Mouse (Mus musculus): ENCODE measurements around the gene Hsf2bp. TPM values are rescaled to one million over a fixed set of nuclear protein-coding genes. Genes with fewer than 3 reads are reported as not detected.

Gene Hsf2bp
- total and polyA plus RNA-seq, 3 experiments: 0.34 to 1.0 (median 0.75) TPM

DNA sequence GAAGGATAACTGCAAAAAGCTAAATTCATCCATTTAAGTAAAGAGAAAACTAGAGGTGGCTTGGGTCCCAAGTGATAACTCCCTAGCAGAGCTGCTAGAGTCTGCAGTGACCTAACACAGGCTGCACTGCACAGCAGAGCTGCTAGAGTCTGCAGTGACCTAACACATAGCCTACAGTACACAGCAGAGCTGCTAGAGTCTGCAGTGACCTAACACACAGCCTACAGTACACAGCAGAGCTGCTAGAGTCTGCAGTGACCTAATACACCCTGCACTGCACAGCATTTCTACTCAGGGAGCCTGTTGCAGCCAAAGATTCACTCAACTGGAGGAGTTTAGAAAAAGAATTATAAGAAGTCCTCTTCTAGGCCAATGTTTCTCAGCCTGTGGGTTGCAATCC is 22.5 kb downstream of the Hsf2bp start:
- no peaks in the 10 kb centered on the region for H3K36me3 ChIP-seq (replicated peaks in 1 of 2; ENCODE audit: control insufficient read depth in 1 of 2, insufficient read depth in 1 of 2, low read length in 1 of 2)
- in situ Hi-C loops (cut with MboI; ENCODE audit: low pct_ligation_motif_present, low pct_unique_long_range_greater_than_20kb, low sequenced_read_pairs) (no loop called here), dilution Hi-C loops (cut with MboI; ENCODE audit: extremely low pct_ligation_motif_present, extremely low pct_unique_long_range_greater_than_20kb, low sequenced_read_pairs) (no loop called here)
- no peak overlapping the region for H3K27ac ChIP-seq (ENCODE audit: insufficient read depth, low read depth)
- no peak overlapping the region for H3K4me3 ChIP-seq (replicated peaks in 1 of 3; ENCODE audit: low read depth in 2 of 3, low read length in 2 of 3, poor library complexity in 1 of 3)
- peaks cover 3 to 30% of the 10 kb centered on the region in 2 experiments; a peak in 3 of 4 replicates for H3K4me1 ChIP-seq (ENCODE audit: control insufficient read depth in 1 of 2, insufficient read depth in 2 of 2)
- no peak for TF ChIP-seq USF2 (conservative IDR thresholded peaks at IDR 0.05; ENCODE audit: low read depth, low read length)
- TF ChIP-seq TCF12 (IDR thresholded peaks at IDR 0.05; ENCODE audit: low read depth, low read length): no peak
- no peak for TF ChIP-seq CTCF (conservative IDR thresholded peaks at IDR 0.05 in 1 of 2, IDR thresholded peaks at IDR 0.05 in 1 of 2; ENCODE audit: low read depth in 2 of 2, low read length in 2 of 2)
- no peak for DNase-seq (ENCODE audit: extremely low read depth)
- no peaks in the 10 kb centered on the region for H3K27me3 ChIP-seq (replicated peaks)
- no peak overlapping the region for H3K9ac ChIP-seq (ENCODE audit: insufficient read depth, low read depth)
- no peaks in the 10 kb centered on the region for H3K79me2 ChIP-seq (replicated peaks; ENCODE audit: control insufficient read depth, extremely low read depth, insufficient read depth, poor library complexity, severe bottlenecking)
- peaks cover 2% of the 10 kb centered on the region for H3K9me3 ChIP-seq (replicated peaks; ENCODE audit: low read length)
- H3K4me2 ChIP-seq (ENCODE audit: insufficient read depth, low read depth, poor library complexity, severe bottlenecking): no peak overlapping the region

DNA sequence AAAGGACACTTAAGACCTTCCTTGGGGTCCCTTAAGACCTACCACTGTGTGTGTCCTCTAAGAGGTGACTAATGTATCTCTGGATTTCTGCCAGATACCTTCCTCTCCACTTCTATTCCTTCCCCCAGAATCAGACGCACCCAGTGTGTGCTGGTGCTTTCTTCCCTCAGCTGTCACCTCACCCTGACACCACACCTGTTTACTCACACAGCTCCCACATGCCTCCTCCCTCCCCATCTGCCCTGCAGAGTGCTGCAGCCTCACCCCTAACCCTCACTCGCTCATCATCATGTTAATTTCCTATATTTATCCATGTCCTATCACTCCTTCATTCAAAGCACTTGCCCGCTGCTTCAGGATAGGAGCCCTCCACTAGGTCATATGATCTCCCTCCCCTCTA is 23.9 kb downstream of the Hsf2bp start:
- Histone ChIP-seq H3K27ac (ENCODE audit: insufficient read depth, low read depth) (no peak overlapping the region), H3K4me3 (replicated peaks in 1 of 3; ENCODE audit: low read depth in 2 of 3, low read length in 2 of 3, poor library complexity in 1 of 3) (no peak overlapping the region), H3K4me1 (ENCODE audit: control insufficient read depth in 1 of 2, insufficient read depth in 2 of 2) (peaks cover 3 to 33% of the 10 kb centered on the region in 2 experiments; a peak in 3 of 4 replicates), H3K4me2 (ENCODE audit: insufficient read depth, low read depth, poor library complexity, severe bottlenecking) (no peak overlapping the region), H3K79me2 (replicated peaks; ENCODE audit: control insufficient read depth, extremely low read depth, insufficient read depth, poor library complexity, severe bottlenecking) (no peaks in the 10 kb centered on the region), H3K36me3 (replicated peaks in 1 of 2; ENCODE audit: control insufficient read depth in 1 of 2, insufficient read depth in 1 of 2, low read length in 1 of 2) (no peaks in the 10 kb centered on the region), H3K9me3 (replicated peaks; ENCODE audit: low read length) (peaks cover 2% of the 10 kb centered on the region), H3K9ac (ENCODE audit: insufficient read depth, low read depth) (no peak overlapping the region), H3K27me3 (replicated peaks) (no peaks in the 10 kb centered on the region)
- dilution Hi-C loops (cut with MboI; ENCODE audit: extremely low pct_ligation_motif_present, extremely low pct_unique_long_range_greater_than_20kb, low sequenced_read_pairs): no loop called here
- no peak for TF ChIP-seq GABPA (IDR thresholded peaks at IDR 0.05; ENCODE audit: insufficient replicate concordance, low read depth, low read length)
- TF ChIP-seq ELF1 (IDR thresholded peaks at IDR 0.05; ENCODE audit: low read depth, low read length): no peak
- TF ChIP-seq NRF1 (IDR thresholded peaks at IDR 0.05; ENCODE audit: low read depth, low read length): no peak
- no peak for TF ChIP-seq POLR2A (IDR thresholded peaks at IDR 0.05; ENCODE audit: low read depth, low read length)
- TF ChIP-seq RAD21 (IDR thresholded peaks at IDR 0.05; ENCODE audit: low read depth, low read length): no peak
- no peak for TF ChIP-seq CHD2 (IDR thresholded peaks at IDR 0.05; ENCODE audit: low read length)
- no peak for TF ChIP-seq ZC3H11A (IDR thresholded peaks at IDR 0.05; ENCODE audit: low read depth, low read length)
- no peak for TF ChIP-seq IRF4 (IDR thresholded peaks at IDR 0.05; ENCODE audit: low read depth, low read length)
- TF ChIP-seq TCF12 (IDR thresholded peaks at IDR 0.05; ENCODE audit: low read depth, low read length): no peak
- TF ChIP-seq MYC (IDR thresholded peaks at IDR 0.05; ENCODE audit: low read depth, low read length): no peak
- TF ChIP-seq UBTF (IDR thresholded peaks at IDR 0.05; ENCODE audit: low read depth, low read length): no peak
- no peak for TF ChIP-seq USF2 (conservative IDR thresholded peaks at IDR 0.05; ENCODE audit: low read depth, low read length)
- TF ChIP-seq MAZ (IDR thresholded peaks at IDR 0.05; ENCODE audit: low read depth, low read length): no peak
- TF ChIP-seq MAX (IDR thresholded peaks at IDR 0.05; ENCODE audit: low read length): no peak
- no peak for TF ChIP-seq ZNF384 (IDR thresholded peaks at IDR 0.05; ENCODE audit: low read depth, low read length)
- no peak for TF ChIP-seq ETS1 (conservative IDR thresholded peaks at IDR 0.05; ENCODE audit: low read depth, low read length)
- TF ChIP-seq E2F4 (IDR thresholded peaks at IDR 0.05; ENCODE audit: insufficient replicate concordance, low read depth, low read length): no peak
- TF ChIP-seq SIN3A (IDR thresholded peaks at IDR 0.05; ENCODE audit: low read length): no peak
- DNase-seq (ENCODE audit: extremely low read depth): no peak
- in situ Hi-C loops (cut with MboI; ENCODE audit: low pct_ligation_motif_present, low pct_unique_long_range_greater_than_20kb, low sequenced_read_pairs): no loop called here

Measured in CH12.LX (cell line).